Mouse (Mus musculus) heart, embryonic 13.5 days (tissue): ENCODE measurements around the gene Lman1l. TPM values are rescaled to one million over a fixed set of nuclear protein-coding genes. Genes with fewer than 3 reads are reported as not detected.

Experiments
- ATAC-seq: fragments of 200-750 bp; cut with Nextera tagmentation; 2 replicates; pipeline ENCODE4 v1.8.0; 2017; ENCODE audit warnings: moderate TSS enrichment; ENCODE audit not compliant: insufficient number of reproducible peaks, low FRiP score, low TSS enrichment; ENCODE audit errors: extremely low read depth
- H3K27ac ChIP-seq: fragments of 300-500 bp; sonication (generic); replicated peaks from 2 replicates; pipeline ENCODE4 v1.5.1; 2015; ENCODE audit warnings: moderate library complexity, mild to moderate bottlenecking, inconsistent platforms
- H3K27me3 ChIP-seq: fragments of 300-500 bp; sonication (generic); replicated peaks from 2 replicates; pipeline ENCODE4 v1.6.1; 2015; ENCODE audit warnings: mild to moderate bottlenecking, inconsistent platforms
- H3K36me3 ChIP-seq: fragments of 300-500 bp; sonication (generic); 2 replicates; pipeline ENCODE4 v1.6.1; 2015; ENCODE audit warnings: mild to moderate bottlenecking, inconsistent platforms
- H3K4me1 ChIP-seq: fragments of 300-500 bp; sonication (generic); 2 replicates; pipeline ENCODE4 v1.6.1; 2015; ENCODE audit warnings: inconsistent platforms
- H3K4me2 ChIP-seq: fragments of 300-500 bp; sonication (generic); 2 replicates; pipeline ENCODE4 v1.6.1; 2015; ENCODE audit warnings: inconsistent platforms, mild to moderate bottlenecking, moderate library complexity
- H3K4me3 ChIP-seq: fragments of 300-500 bp; sonication (generic); 2 replicates; pipeline ENCODE4 v1.5.1; 2015; ENCODE audit warnings: moderate library complexity, mild to moderate bottlenecking, inconsistent platforms
- H3K9ac ChIP-seq: fragments of 300-500 bp; sonication (generic); 2 replicates; pipeline ENCODE4 v1.6.1; 2015; ENCODE audit warnings: inconsistent platforms, mild to moderate bottlenecking, moderate library complexity
- H3K9me3 ChIP-seq: fragments of 300-500 bp; sonication (generic); 2 replicates; pipeline ENCODE4 v1.6.1; 2016; ENCODE audit warnings: inconsistent platforms
- WGBS: fragments of 180-500 bp; shearing (Covaris S2); methylation state at CpG from one replicate; pipeline ENCODE4 v1.1.7; 2015; ENCODE audit warnings: mixed read lengths; 5-methylcytosine and 5-hydroxymethylcytosine counted together
- polyA plus RNA-seq: library from polyadenylated mRNA; unstranded; fragments of >200 nt; fragmentation: Nextera tagmentation; extraction: Ambion mirVana; gene quantifications from 2 replicates; pipeline ENCODE4 v1.2.1, GENCODE M21; 2015

Gene Lman1l
- polyA plus RNA-seq, 1 experiment from 2014 or later: not detected

DNA sequence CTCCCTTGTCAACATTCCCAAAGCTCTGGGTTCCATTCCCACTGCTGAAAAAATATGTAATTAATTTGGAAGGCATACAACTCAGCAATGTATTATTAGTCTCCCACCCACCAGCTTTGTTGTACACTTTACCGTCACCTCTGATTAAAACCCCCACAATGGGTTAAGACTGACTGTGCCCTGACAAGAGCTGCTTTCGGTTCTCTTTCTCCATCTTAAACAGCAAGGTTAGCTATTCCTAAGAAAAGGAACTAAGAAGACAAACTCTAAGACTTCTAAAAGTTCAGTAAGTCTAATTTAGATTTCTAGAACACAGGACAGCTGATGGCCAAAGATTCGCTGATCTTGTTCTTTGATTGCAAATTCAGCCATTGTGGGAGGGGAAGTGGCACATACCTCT is 63.4 kb downstream of the Lman1l start:
- 76% methylated on average over 3 of the region's 3 CpGs for WGBS

More for the DNA sequence above, 63.4 kb downstream of the Lman1l start:
- Histone ChIP-seq H3K4me3 (no peak overlapping the region), H3K27ac (no peak overlapping the region), H3K27me3 (no peaks in the 10 kb centered on the region), H3K4me2 (no peak overlapping the region), H3K9me3 (no peaks in the 10 kb centered on the region), H3K9ac (no peak overlapping the region), H3K4me1 (peaks cover 20% of the 10 kb centered on the region), H3K36me3 (no peaks in the 10 kb centered on the region)
- ATAC-seq: no peak

Other genes with a start within 250 kb of the Lman1l start
- gene Ppcdc, start 180.7 kb downstream of the Lman1l start, polyA plus RNA-seq: 15.0 and 18.7 TPM in 2 replicates
- gene Scamp5, start 152.7 kb downstream of the Lman1l start, polyA plus RNA-seq: 9.8 and 10.0 TPM in 2 replicates
- gene Rpp25, start 116.7 kb downstream of the Lman1l start, polyA plus RNA-seq: 12.2 and 13.5 TPM in 2 replicates
- gene Cox5a, start 99.5 kb downstream of the Lman1l start, polyA plus RNA-seq: 1,286 and 1,445 TPM in 2 replicates
- 11.4 and 12.8 TPM in 2 replicates for gene Fam219b, start 83.2 kb downstream of the Lman1l start, polyA plus RNA-seq
- gene Mpi, start 68.0 kb downstream of the Lman1l start, polyA plus RNA-seq: 74.2 and 80.9 TPM in 2 replicates
- 51.5 and 52.4 TPM in 2 replicates for gene Scamp2, start 59.8 kb downstream of the Lman1l start, polyA plus RNA-seq
- gene Ulk3, start 31.3 kb downstream of the Lman1l start, polyA plus RNA-seq: 14.6 and 17.1 TPM in 2 replicates
- not detected in 2 replicates for gene Cplx3, start 14.5 kb downstream of the Lman1l start, polyA plus RNA-seq
- 16.3 and 17.2 TPM in 2 replicates for gene Csk, start 32.9 kb upstream of the Lman1l start, polyA plus RNA-seq
- gene Cyp1a2, start 62.9 kb upstream of the Lman1l start, polyA plus RNA-seq: not detected in 2 replicates
- not detected in 2 replicates for gene Cyp1a1, start 67.2 kb upstream of the Lman1l start, polyA plus RNA-seq
- gene Edc3, start 87.8 kb upstream of the Lman1l start, polyA plus RNA-seq: 16.2 and 17.5 TPM in 2 replicates
- 56.1 and 57.1 TPM in 2 replicates for gene Clk3, start 145.1 kb upstream of the Lman1l start, polyA plus RNA-seq
- gene Arid3b, start 216.0 kb upstream of the Lman1l start, polyA plus RNA-seq: 11.3 and 12.3 TPM in 2 replicates